Mouse (Mus musculus) heart, postnatal 0 days (tissue): Measurements from ENCODE around the gene Gsap. TPM values are rescaled to one million over a fixed set of nuclear protein-coding genes. Genes with fewer than 3 reads are reported as not detected.
"Not testable (repeated sequence)": the region's sequence is repeated elsewhere in the genome, so short reads cannot be mapped to it uniquely, and the experiment has no call there.

Experiments
- ATAC-seq: fragments of 200-750 bp; cut with Nextera tagmentation; 2 replicates; pipeline ENCODE4 v1.8.0; 2017; ENCODE audit warnings: low read depth, moderate number of reproducible peaks, moderate library complexity; ENCODE audit not compliant: insufficient read depth
- DNase-seq: peaks from one replicate; pipeline ENCODE4 v3.0.0-alpha.2; 2016; ENCODE audit warnings: low spot score
- H3K27ac ChIP-seq: fragments of 300-500 bp; sonication (generic); 2 replicates; pipeline ENCODE4 v1.5.1; 2014; ENCODE audit warnings: low read depth, mild to moderate bottlenecking
- H3K27me3 ChIP-seq: fragments of 300-500 bp; sonication (generic); 2 replicates; pipeline ENCODE4 v1.6.1; 2014; ENCODE audit warnings: low read length, mixed read lengths; ENCODE audit not compliant: control insufficient read depth, insufficient read depth
- H3K36me3 ChIP-seq: fragments of 300-500 bp; sonication (generic); replicated peaks from 2 replicates; pipeline ENCODE4 v1.6.1; 2014; ENCODE audit warnings: low read length, mixed read lengths; ENCODE audit not compliant: control insufficient read depth, insufficient read depth
- H3K4me1 ChIP-seq: fragments of 300-500 bp; sonication (generic); 2 replicates; pipeline ENCODE4 v1.6.1; 2014; ENCODE audit warnings: antibody characterized with exemption; ENCODE audit not compliant: control insufficient read depth, insufficient read depth
- H3K4me2 ChIP-seq: fragments of 300-500 bp; sonication (generic); 2 replicates; pipeline ENCODE4 v1.6.1; 2014; ENCODE audit warnings: low read depth, mild to moderate bottlenecking, low read length, moderate library complexity
- H3K4me3 ChIP-seq: fragments of 300-500 bp; sonication (generic); 2 replicates; pipeline ENCODE4 v1.5.1; 2014; ENCODE audit warnings: low read depth, low read length
- H3K9ac ChIP-seq: fragments of 300-500 bp; sonication (generic); replicated peaks from 2 replicates; pipeline ENCODE4 v1.6.1; 2014; ENCODE audit warnings: low read depth, low read length, mixed read lengths
- H3K9me3 ChIP-seq: fragments of 300-500 bp; sonication (generic); replicated peaks from 2 replicates; pipeline ENCODE4 v1.6.1; 2016; ENCODE audit warnings: low read length; ENCODE audit not compliant: control insufficient read depth
- CTCF ChIP-seq: IDR thresholded peaks from 2 replicates; pipeline ENCODE4 v1.5.1; 2016; ENCODE audit warnings: antibody characterized with exemption, control low read depth, low read depth
- EP300 ChIP-seq: IDR thresholded peaks from 2 replicates; pipeline ENCODE4 v1.6.1; 2016; ENCODE audit warnings: antibody characterized with exemption, low read depth
- WGBS: fragments of 180-500 bp; shearing (Covaris S2); extraction: QIAGEN DNeasy Blood & Tissue Kit; methylation state at CpG from one replicate; pipeline ENCODE4 v1.1.7; 2014; 5-methylcytosine and 5-hydroxymethylcytosine counted together
- polyA plus RNA-seq: library from polyadenylated mRNA; unstranded; fragments of >200 nt; fragmentation: Nextera tagmentation; extraction: Ambion mirVana; gene quantifications from 2 replicates; pipeline ENCODE4 v1.2.1, GENCODE M21; 2015
- total RNA-seq: library from RNA; depleted of rRNA; stranded (reverse); fragments of >200 nt; gene quantifications from 2 replicates; pipeline ENCODE4 v1.2.3, GENCODE M21; 2014; ENCODE audit warnings: low replicate concordance

The Gsap gene
- total and polyA plus RNA-seq, 2 experiments from 2014 or later, result 1.4 to 2.0 TPM

- no peak for DNase-seq
- H3K4me2 ChIP-seq, result no peak overlapping the region
- no peak overlapping the region for H3K4me3 ChIP-seq
- H3K27ac ChIP-seq, result no peak overlapping the region
- no peak for TF ChIP-seq EP300
- no peak for TF ChIP-seq CTCF
- no peaks in the 10 kb centered on the region for H3K27me3 ChIP-seq
- H3K36me3 ChIP-seq, result no peaks in the 10 kb centered on the region
- no peak overlapping the region for H3K9ac ChIP-seq
- ATAC-seq, result no peak
- H3K4me1 ChIP-seq, result no peaks in the 10 kb centered on the region
- H3K9me3 ChIP-seq, result peaks cover 8% of the 10 kb centered on the region; the same call in 1 of the 2 replicates
Observed at GRCm38 (mm10) chr5:21179496-21179895, 6.6 kb upstream of the Gsap start.

GRCm38 (mm10) chr5:21183046-21183445, 3.0 kb upstream of the Gsap start:
- H3K27ac ChIP-seq, H3K36me3 ChIP-seq, H3K9me3 ChIP-seq, H3K4me1 ChIP-seq, H3K9ac ChIP-seq, H3K4me2 ChIP-seq, DNase-seq, H3K27me3 ChIP-seq, H3K4me3 ChIP-seq, ATAC-seq: not testable (repeated sequence)
- 33% methylated on average over 2 of the region's 2 CpGs for WGBS

- H3K27me3 ChIP-seq, result no peaks in the 10 kb centered on the region
- no peak for TF ChIP-seq CTCF
- no peak for TF ChIP-seq EP300
- H3K27ac ChIP-seq, result no peak overlapping the region
- peak overlapping the region; percentile 69 for H3K4me3 ChIP-seq
- no peaks in the 10 kb centered on the region for H3K9me3 ChIP-seq
- no peaks in the 10 kb centered on the region for H3K4me1 ChIP-seq
- ATAC-seq (no peak), DNase-seq (no peak)
- no peaks in the 10 kb centered on the region for H3K36me3 ChIP-seq
- H3K4me2 ChIP-seq, result peak overlapping the region; percentile 93
- H3K9ac ChIP-seq, result peak overlapping the region; percentile 64; the same call in 1 of the 2 replicates
- WGBS, result 22% methylated on average over 4 of the region's 4 CpGs
Observed at GRCm38 (mm10) chr5:21186821-21187220, 766 bp downstream of the Gsap start.

GRCm38 (mm10) chr5:21188435-21188834, 2.4 kb downstream of the Gsap start:
- Histone ChIP-seq H3K27ac (no peak overlapping the region), H3K4me3 (no peak overlapping the region), H3K27me3 (no peaks in the 10 kb centered on the region), H3K4me2 (no peak overlapping the region), H3K9me3 (peaks cover 8% of the 10 kb centered on the region; the same call in 1 of the 2 replicates), H3K4me1 (no peaks in the 10 kb centered on the region), H3K9ac (no peak overlapping the region), H3K36me3 (no peaks in the 10 kb centered on the region)
- WGBS, result 48% methylated on average over 3 of the region's 3 CpGs
- DNase-seq, result no peak
- ATAC-seq, result no peak
- no peak for TF ChIP-seq EP300
- no peak for TF ChIP-seq CTCF

GRCm38 (mm10) chr5:21189036-21189435, 3.0 kb downstream of the Gsap start:
- H3K9me3 ChIP-seq, result peaks cover 8% of the 10 kb centered on the region; the same call in 1 of the 2 replicates
- no peaks in the 10 kb centered on the region for H3K27me3 ChIP-seq
- H3K27ac ChIP-seq, result no peak overlapping the region
- WGBS, result 71% methylated on average over 1 of the region's 1 CpGs
- no peak overlapping the region for H3K4me2 ChIP-seq
- TF ChIP-seq EP300, result no peak
- H3K4me3 ChIP-seq, result no peak overlapping the region
- DNase-seq (no peak), ATAC-seq (no peak)
- H3K36me3 ChIP-seq, result no peaks in the 10 kb centered on the region
- H3K4me1 ChIP-seq, result no peaks in the 10 kb centered on the region
- H3K9ac ChIP-seq, result no peak overlapping the region

GRCm38 (mm10) chr5:21189460-21189859, 3.4 kb downstream of the Gsap start:
- WGBS, result 71% methylated on average over 3 of the region's 3 CpGs
- TF ChIP-seq EP300 (no peak), CTCF (no peak)

More at GRCm38 (mm10) chr5:21189460-21189859, 3.4 kb downstream of the Gsap start:
- DNase-seq, result no peak
- H3K27me3 ChIP-seq, result no peaks in the 10 kb centered on the region
- ATAC-seq, result no peak
- no peaks in the 10 kb centered on the region for H3K4me1 ChIP-seq
- no peak overlapping the region for H3K4me2 ChIP-seq
- peaks cover 8% of the 10 kb centered on the region; the same call in 1 of the 2 replicates for H3K9me3 ChIP-seq
- H3K36me3 ChIP-seq, result no peaks in the 10 kb centered on the region
- H3K27ac ChIP-seq, result no peak overlapping the region
- H3K4me3 ChIP-seq, result no peak overlapping the region
- H3K9ac ChIP-seq, result no peak overlapping the region
